Mouse (Mus musculus) heart, embryonic 16.5 days (tissue): ENCODE results near the gene Zfp217. TPM values are rescaled to one million over a fixed set of nuclear protein-coding genes. Genes with fewer than 3 reads are reported as not detected.
A peak's percentile ranks its signal among the peaks of the same experiment; 100 is the strongest.

Experiments used
- ATAC-seq: fragments of 200-750 bp; cut with Nextera tagmentation; replicated peaks from 2 replicates; pipeline ENCODE4 v1.8.0; 2017; ENCODE audit warnings: moderate number of reproducible peaks; ENCODE audit not compliant: insufficient read depth, low FRiP score; ENCODE audit errors: extremely low read depth
- H3K27ac ChIP-seq: fragments of 300-500 bp; sonication (generic); 2 replicates; pipeline ENCODE4 v1.5.1; 2014; ENCODE audit warnings: mild to moderate bottlenecking, low read length, control low read depth, moderate library complexity
- H3K27me3 ChIP-seq: fragments of 300-500 bp; sonication (generic); 2 replicates; pipeline ENCODE4 v1.6.1; 2014; ENCODE audit warnings: low read length, mixed read lengths; ENCODE audit not compliant: control insufficient read depth, insufficient read depth
- H3K36me3 ChIP-seq: fragments of 300-500 bp; sonication (generic); 2 replicates; pipeline ENCODE4 v1.6.1; 2014; ENCODE audit not compliant: control insufficient read depth, insufficient read depth
- H3K4me1 ChIP-seq: fragments of 300-500 bp; sonication (generic); 2 replicates; pipeline ENCODE4 v1.6.1; 2014; ENCODE audit warnings: low read length, mixed read lengths; ENCODE audit not compliant: control insufficient read depth, insufficient read depth
- H3K4me2 ChIP-seq: fragments of 300-500 bp; sonication (generic); 2 replicates; pipeline ENCODE4 v1.6.1; 2014; ENCODE audit warnings: low read depth, mild to moderate bottlenecking, control low read depth, low read length
- H3K4me3 ChIP-seq: fragments of 300-500 bp; sonication (generic); 2 replicates; pipeline ENCODE4 v1.5.1; 2014; ENCODE audit warnings: mild to moderate bottlenecking, control low read depth, low read length
- H3K9ac ChIP-seq: fragments of 300-500 bp; sonication (generic); 2 replicates; pipeline ENCODE4 v1.6.1; 2014; ENCODE audit warnings: low read length, control low read depth
- H3K9me3 ChIP-seq: fragments of 300-500 bp; sonication (generic); replicated peaks from 2 replicates; pipeline ENCODE4 v1.6.1; 2016; ENCODE audit warnings: low read length; ENCODE audit not compliant: control insufficient read depth
- WGBS: fragments of 180-500 bp; shearing (Covaris S2); extraction: QIAGEN DNeasy Blood & Tissue Kit; methylation state at CpG from one replicate; pipeline ENCODE4 v1.1.7; 2014; 5-methylcytosine and 5-hydroxymethylcytosine counted together
- polyA plus RNA-seq: library from polyadenylated mRNA; unstranded; fragments of >200 nt; fragmentation: Nextera tagmentation; extraction: Ambion mirVana; gene quantifications from 2 replicates; pipeline ENCODE4 v1.2.1, GENCODE M21; 2015

The Zfp217 gene
- polyA plus RNA-seq, 1 experiment from 2014 or later = 3.6 TPM

- Histone ChIP-seq H3K36me3 (peaks cover 37% of the 10 kb centered on the region), H3K9ac (no peak overlapping the region; the same call in 1 of the 2 replicates)
- WGBS = 69% methylated on average over 19 of the region's 19 CpGs
These were observed 27.5 kb downstream of the Zfp217 start for GRCm38 (mm10) chr2:170120139-170121027.

GRCm38 (mm10) chr2:170116704-170117281, 31.1 kb downstream of the Zfp217 start:
- no peak for ATAC-seq
- Histone ChIP-seq H3K9ac (no peak overlapping the region), H3K27ac (peak overlapping the region; percentile 27; the same call in 1 of the 2 replicates), H3K4me3 (no peak overlapping the region), H3K36me3 (peaks cover 62% of the 10 kb centered on the region), H3K9me3 (no peaks in the 10 kb centered on the region), H3K4me1 (peaks cover 14% of the 10 kb centered on the region), H3K27me3 (no peaks in the 10 kb centered on the region), H3K4me2 (no peak overlapping the region)
- WGBS = 29% methylated on average over 4 of the region's 4 CpGs

More at GRCm38 (mm10) chr2:170120139-170121027, 27.5 kb downstream of the Zfp217 start:
- Histone ChIP-seq H3K4me1 (peaks cover 22% of the 10 kb centered on the region), H3K4me3 (no peak overlapping the region), H3K9me3 (no peaks in the 10 kb centered on the region), H3K27me3 (no peaks in the 10 kb centered on the region), H3K4me2 (no peak overlapping the region), H3K27ac (no peak overlapping the region)
- ATAC-seq = no peak

- Histone ChIP-seq H3K27me3 (no peaks in the 10 kb centered on the region), H3K4me3 (no peak overlapping the region), H3K9me3 (no peaks in the 10 kb centered on the region), H3K4me1 (no peaks in the 10 kb centered on the region), H3K9ac (no peak overlapping the region), H3K4me2 (no peak overlapping the region), H3K27ac (no peak overlapping the region), H3K36me3 (peaks cover 51% of the 10 kb centered on the region)
- ATAC-seq = no peak
- 83% methylated on average over 8 of the region's 8 CpGs for WGBS
These were observed 37.6 kb downstream of the Zfp217 start for GRCm38 (mm10) chr2:170110306-170110705.

GRCm38 (mm10) chr2:170109528-170109927, 38.4 kb downstream of the Zfp217 start:
- no peak for ATAC-seq
- Histone ChIP-seq H3K27me3 (no peaks in the 10 kb centered on the region), H3K36me3 (peaks cover 43% of the 10 kb centered on the region), H3K4me1 (no peaks in the 10 kb centered on the region), H3K9me3 (no peaks in the 10 kb centered on the region), H3K9ac (no peak overlapping the region), H3K4me3 (no peak overlapping the region), H3K27ac (no peak overlapping the region), H3K4me2 (no peak overlapping the region)
- 59% methylated on average over 5 of the region's 5 CpGs for WGBS

- no peak for ATAC-seq
- Histone ChIP-seq H3K36me3 (peaks cover 29% of the 10 kb centered on the region), H3K4me3 (no peak overlapping the region), H3K27ac (no peak overlapping the region), H3K9ac (no peak overlapping the region), H3K4me1 (no peaks in the 10 kb centered on the region), H3K27me3 (no peaks in the 10 kb centered on the region), H3K4me2 (no peak overlapping the region), H3K9me3 (no peaks in the 10 kb centered on the region)
- WGBS = 82% methylated on average over 3 of the region's 3 CpGs
These were observed 40.1 kb downstream of the Zfp217 start for GRCm38 (mm10) chr2:170107791-170108190.

- Histone ChIP-seq H3K4me2 (no peak overlapping the region), H3K27ac (no peak overlapping the region), H3K27me3 (no peaks in the 10 kb centered on the region), H3K36me3 (peaks cover 19% of the 10 kb centered on the region), H3K4me3 (no peak overlapping the region), H3K9me3 (no peaks in the 10 kb centered on the region), H3K9ac (no peak overlapping the region), H3K4me1 (no peaks in the 10 kb centered on the region)
- no peak for ATAC-seq
- 77% methylated on average over 9 of the region's 9 CpGs for WGBS
These were observed 41.9 kb downstream of the Zfp217 start for GRCm38 (mm10) chr2:170106000-170106399.

- Histone ChIP-seq H3K27me3 (no peaks in the 10 kb centered on the region), H3K9ac (no peak overlapping the region), H3K36me3 (peaks cover 7% of the 10 kb centered on the region; the same call in 1 of the 2 replicates), H3K27ac (no peak overlapping the region), H3K4me2 (no peak overlapping the region), H3K9me3 (no peaks in the 10 kb centered on the region), H3K4me1 (no peaks in the 10 kb centered on the region), H3K4me3 (no peak overlapping the region)
- 80% methylated on average over 6 of the region's 6 CpGs for WGBS
- no peak for ATAC-seq
These were observed 43.5 kb downstream of the Zfp217 start for GRCm38 (mm10) chr2:170104396-170104795.

GRCm38 (mm10) chr2:170103852-170104251, 44.1 kb downstream of the Zfp217 start:
- Histone ChIP-seq H3K9ac (no peak overlapping the region), H3K36me3 (peaks cover 7% of the 10 kb centered on the region; the same call in 1 of the 2 replicates), H3K27ac (no peak overlapping the region), H3K9me3 (no peaks in the 10 kb centered on the region), H3K4me1 (no peaks in the 10 kb centered on the region), H3K4me2 (no peak overlapping the region), H3K4me3 (no peak overlapping the region), H3K27me3 (no peaks in the 10 kb centered on the region)
- WGBS = 47% methylated on average over 9 of the region's 9 CpGs
- ATAC-seq = no peak

- ATAC-seq = no peak
- 74% methylated on average over 5 of the region's 5 CpGs for WGBS
These were observed 44.6 kb downstream of the Zfp217 start for GRCm38 (mm10) chr2:170103341-170103740.

More at GRCm38 (mm10) chr2:170103341-170103740, 44.6 kb downstream of the Zfp217 start:
- H3K27ac ChIP-seq = no peak overlapping the region
- H3K4me2 ChIP-seq = no peak overlapping the region
- no peak overlapping the region for H3K9ac ChIP-seq
- no peak overlapping the region for H3K4me3 ChIP-seq
- no peaks in the 10 kb centered on the region for H3K9me3 ChIP-seq
- peaks cover 7% of the 10 kb centered on the region; the same call in 1 of the 2 replicates for H3K36me3 ChIP-seq
- H3K4me1 ChIP-seq = no peaks in the 10 kb centered on the region
- no peaks in the 10 kb centered on the region for H3K27me3 ChIP-seq
